Mouse (Mus musculus) kidney, postnatal 4 days (tissue): Measurements from ENCODE around the gene Methig1.

Source experiments
- DNase-seq, 2 experiments: peaks; one replicate each; pipeline ENCODE4 v3.0.0; 2021; ENCODE audit warnings: mixed read lengths in 2 of 2

Gene Methig1

GRCm38 (mm10) chr15:100428296-100428905 is 75.5 kb downstream of the Methig1 start:
- DNase-seq, result peak; percentile 68 to 80

GRCm38 (mm10) chr15:100429959-100430565 is 77.1 kb downstream of the Methig1 start:
- peak; percentile 38 to 55 for DNase-seq

- DNase-seq, result no peak
Observed at GRCm38 (mm10) chr15:100433234-100433633, 80.3 kb downstream of the Methig1 start.
